Mouse (Mus musculus) right cerebral cortex, postnatal 36 days (tissue): ENCODE measurements around the gene Bag5.
A peak's percentile ranks its signal among the peaks of the same experiment; 100 is the strongest.
"Not testable (repeated sequence)": the region's sequence is repeated elsewhere in the genome, so short reads cannot be mapped to it uniquely, and the experiment has no call there.

Experiments used
- DNase-seq, 2 experiments: peaks; one replicate each; pipeline ENCODE4 v3.0.0; 2022; ENCODE audit warnings: low spot score in 2 of 2, mixed read lengths in 1 of 2

Gene Bag5

DNA sequence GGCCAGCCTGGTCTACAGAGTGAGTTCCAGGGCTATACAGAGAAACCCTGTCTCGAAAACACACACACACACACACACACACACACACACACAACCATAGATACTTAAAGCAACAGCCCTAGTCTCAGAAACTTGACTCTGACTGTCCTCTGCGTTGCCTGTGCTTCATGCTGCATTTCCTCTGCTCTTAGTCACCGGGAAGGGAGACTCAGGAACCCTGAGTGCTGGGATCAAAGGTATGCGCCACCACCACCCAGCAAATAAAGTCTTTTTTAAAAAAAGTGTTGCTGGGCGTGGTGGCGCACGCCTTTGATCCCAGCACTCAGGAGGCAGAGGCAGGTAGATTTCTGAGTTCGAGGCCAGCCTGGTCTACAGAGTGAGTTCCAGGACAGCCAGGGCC, 23.6 kb upstream of the Bag5 start:
- not testable (repeated sequence) for DNase-seq

DNA sequence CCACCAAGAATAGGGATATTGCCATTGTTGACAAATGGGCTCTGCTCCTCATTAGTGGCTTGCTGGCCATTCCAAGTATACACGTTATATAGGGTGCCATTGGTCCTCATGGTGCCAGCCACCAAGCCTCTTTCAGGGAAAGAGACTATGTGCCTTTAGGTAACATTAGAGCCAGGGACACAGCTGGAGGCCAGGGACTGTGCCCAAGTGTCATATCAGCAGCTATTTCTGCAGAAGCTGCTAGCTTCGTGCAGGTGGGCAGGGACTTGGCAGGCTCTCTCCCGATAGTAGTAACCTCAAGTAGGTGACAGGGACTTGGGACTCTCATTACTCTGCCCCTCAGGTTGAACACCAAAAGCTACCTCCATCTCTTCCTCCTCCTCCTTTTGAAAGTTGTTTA, 21.9 kb upstream of the Bag5 start:
- DNase-seq = no peak

DNA sequence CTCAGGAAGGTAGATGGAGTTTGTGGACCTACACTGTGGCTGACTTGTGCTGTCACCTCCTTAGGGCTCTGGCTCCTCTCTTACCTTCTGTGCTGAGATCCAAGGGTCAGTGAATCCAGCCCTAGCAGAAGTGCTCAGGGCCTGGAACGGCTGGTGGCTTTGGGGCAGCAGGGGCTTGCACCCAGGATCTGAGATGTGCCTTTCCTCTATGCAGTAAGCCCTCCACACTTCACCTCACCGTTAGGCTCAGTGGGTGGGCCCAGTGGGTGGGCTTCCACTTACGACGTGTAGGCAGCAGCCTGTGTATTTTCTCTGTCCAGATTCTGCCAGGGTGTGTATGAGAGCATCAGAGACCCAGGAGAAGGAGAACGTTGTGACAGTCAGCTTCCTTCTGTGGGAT, 19.9 kb upstream of the Bag5 start:
- no peak for DNase-seq

DNA sequence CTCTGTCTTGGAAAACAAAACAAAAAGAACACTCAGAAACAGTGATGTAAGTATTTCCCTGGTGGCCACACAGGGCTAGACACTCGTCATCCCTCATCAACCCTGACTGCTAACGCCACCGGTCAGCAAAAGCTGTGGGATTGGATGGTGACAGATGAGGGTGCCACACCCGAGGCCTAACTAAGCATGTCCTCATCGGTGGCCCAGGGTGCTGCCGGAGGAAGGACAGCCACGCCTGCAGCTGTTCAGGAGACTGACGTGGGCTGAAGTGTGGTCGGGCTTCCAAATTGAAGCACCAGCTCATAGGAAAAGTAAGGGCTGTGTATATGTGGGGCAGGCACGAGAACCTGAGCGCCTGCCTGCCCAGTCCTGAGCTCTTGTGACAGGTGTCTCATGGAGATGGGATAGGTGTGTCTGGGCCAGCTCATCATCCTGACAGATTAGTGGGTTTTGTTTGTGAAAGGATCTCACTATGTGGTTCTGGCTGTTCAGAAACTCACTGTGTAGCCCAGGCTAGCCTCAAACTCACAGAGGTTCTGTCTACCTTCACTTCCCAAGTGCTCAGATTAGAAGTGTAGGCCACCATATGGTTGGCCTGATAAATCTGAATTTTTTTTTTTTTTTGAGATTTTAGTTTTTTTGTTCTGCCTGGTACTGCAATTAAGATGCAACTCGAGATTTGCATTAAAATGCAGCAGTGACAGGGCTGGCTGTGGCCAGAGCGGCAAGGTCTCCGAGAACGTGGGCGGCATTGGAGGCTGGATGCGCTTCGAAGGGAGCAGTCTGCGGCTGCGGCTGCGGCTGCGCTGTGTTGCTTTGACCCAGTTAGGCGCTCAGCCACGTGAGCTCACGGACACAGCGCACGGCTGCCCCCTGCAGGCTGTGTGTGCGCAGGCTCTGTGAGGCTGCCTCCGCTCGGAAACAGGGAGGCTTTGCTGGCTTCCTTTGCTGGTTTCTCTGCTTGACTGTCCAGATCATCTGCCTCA, 19.1 kb upstream of the Bag5 start:
- peak; percentile 83 to 84 for DNase-seq

DNA sequence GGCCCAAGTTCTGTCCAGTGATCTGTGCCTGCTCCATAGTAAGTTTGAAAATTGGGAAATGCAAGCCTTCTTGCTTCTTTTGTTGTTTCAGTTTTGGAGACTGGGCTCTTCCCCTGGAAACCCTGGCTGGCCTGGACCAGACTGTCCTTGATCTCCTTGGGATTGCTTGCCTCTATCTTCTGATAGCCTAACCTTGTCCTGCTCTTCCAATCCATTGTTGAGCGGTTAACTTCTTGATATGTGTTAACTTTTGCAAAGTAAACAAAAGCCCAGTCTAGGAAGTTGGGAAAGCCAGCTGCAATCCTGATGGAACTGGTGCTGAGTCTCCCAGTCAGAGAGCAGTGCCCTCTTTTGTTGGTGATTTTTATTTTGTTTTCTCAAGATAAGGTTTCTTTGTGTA, 14.9 kb upstream of the Bag5 start:
- no peak for DNase-seq

DNA sequence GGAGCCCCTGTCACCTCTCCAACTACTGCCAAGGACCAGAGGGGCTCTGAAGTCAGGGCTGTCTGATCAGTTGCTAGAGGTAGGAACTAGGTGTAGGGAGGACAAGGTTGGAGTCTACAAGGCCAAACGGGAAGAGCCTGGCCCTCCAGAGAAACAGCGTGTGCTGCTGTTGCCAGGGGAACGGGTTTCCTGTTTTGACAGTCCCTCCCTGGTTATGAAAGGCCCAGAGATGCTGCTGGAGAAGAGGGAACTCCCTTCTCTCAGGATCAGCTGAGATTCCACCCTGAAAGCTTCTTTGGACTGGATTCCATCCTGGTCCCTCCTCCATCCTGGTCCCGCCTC, 13.0 kb upstream of the Bag5 start:
- DNase-seq = peak; percentile 47 to 59

DNA sequence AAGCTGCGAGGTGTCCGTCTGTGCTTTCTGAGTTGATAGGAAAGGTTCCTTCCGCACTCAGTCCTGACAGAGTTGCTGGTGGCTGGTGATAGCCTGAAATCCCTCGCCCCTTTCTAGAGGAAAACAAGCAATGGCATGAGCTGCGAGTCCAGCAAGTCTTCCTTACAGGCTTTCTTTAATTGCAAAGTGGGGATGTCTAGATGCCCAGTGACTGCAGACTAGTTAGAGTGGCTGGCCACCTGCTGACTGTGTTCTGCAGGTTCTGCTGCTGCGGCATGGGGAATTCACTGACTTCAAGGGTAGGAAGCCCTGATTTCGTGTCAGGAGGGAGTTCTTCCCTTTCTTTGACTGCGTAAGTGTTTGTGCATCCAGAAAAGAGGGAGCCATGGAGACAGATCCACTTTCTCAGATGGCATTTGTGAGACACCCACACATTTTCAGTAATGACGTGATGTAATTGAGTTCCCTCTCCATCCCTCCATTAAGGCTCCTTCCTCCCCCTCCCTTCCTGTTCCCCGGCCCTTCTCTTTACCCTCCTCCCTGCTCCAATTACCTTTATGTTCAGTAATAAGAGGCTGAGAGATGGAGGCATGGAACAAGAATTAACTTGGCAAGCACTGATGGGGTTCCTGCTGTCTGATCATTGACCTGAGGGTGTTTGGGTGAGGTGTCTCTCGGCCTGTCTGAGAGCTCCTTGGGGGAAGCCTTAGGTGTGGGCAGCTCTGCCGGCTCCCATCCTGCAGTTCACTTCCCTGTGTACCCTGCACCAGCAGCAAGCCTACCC, 12.5 kb upstream of the Bag5 start:
- peak in 1 of 2 experiments; percentile 64 for DNase-seq

DNA sequence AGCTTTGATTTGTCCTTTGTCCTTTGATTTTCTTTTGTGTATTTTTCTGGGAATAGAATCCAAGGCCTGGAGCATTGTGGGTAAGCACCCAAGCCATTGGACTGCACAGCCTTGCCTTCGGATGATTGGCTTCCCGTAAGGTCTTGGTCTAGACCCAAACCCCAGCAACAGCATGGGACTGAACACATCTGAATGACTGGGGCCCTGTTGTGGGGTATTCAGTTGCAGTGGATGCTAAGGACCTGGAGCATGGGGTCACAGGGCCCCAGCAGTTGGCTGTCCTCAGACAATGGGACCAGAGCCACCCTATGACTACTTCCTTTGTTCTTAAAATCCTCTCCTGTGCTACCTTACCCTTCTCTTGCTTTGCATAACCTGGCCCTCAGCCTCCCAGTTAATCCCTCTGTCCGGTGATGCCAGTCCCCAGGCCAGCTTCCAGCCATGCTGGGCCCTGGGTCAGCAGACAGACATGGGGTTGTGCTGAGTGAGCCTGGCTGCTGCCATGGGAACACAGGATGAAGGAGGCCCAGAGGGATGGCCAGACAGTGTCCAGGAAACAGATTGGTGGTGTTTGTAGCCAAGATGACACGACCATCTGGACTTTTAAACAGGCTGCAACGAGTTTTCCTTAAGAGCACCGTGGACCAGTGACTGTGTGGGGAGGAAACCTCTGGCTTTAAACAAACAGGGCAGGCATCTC, 11.7 kb upstream of the Bag5 start:
- DNase-seq = no peak

DNA sequence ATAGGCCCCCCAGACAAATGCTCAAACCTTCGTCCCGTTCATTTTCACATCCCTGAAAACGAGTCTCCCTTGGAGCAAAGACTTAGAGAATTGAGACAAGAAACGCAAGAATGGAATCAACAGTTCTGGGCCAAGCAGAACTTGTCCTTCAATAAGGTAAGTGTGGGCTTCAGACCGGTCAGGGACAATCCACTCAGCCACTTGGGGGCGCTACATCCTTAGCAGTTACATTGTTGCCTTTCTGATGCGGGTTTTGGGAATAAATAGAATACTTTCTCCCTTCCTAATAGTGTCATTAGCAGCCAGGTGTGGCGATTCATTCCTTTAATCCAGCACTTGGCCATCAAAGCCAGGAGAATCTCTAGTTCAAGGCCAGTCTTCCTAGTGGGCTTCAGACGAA, 9.6 kb upstream of the Bag5 start:
- DNase-seq = no peak

DNA sequence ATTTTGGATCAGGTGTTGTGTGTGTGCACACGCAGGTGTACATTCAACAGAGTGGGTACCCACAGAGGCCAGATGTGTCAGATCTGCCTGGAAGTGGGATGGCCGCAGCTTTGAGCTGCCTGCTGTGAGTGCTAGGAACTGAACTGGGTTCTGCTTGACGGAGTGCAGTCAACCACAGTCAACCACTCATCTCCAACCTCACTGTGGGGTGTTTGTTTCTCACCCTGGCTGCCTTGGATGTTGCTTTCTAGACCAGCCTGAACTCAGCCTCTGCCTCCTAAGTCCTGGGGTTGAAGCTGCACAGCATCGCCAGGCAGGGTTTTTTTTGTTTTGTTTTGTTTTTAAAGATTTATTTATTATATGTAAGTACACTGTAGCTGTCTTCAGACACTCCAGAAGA, 7.2 kb upstream of the Bag5 start:
- no peak for DNase-seq

DNA sequence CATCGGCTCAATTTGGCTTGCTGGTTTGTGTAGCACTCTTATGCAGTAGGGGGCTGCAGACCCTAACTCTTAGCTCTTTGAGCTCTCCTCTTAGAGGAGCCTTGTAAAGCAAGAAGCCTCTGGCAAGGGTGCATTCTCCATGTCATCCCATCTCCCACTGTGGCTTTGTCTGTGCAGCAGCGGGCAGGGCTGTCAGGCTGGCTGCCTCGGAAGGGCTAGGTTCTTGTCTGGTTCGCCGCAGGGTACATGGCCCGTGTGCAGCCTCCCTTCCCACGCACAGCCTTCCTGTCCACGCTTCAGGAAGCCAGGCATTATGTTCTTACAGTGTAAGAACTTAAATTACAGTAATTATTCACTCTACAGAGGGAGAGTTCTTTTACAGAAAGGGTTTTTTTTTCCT, 5.6 kb upstream of the Bag5 start:
- DNase-seq = no peak

DNA sequence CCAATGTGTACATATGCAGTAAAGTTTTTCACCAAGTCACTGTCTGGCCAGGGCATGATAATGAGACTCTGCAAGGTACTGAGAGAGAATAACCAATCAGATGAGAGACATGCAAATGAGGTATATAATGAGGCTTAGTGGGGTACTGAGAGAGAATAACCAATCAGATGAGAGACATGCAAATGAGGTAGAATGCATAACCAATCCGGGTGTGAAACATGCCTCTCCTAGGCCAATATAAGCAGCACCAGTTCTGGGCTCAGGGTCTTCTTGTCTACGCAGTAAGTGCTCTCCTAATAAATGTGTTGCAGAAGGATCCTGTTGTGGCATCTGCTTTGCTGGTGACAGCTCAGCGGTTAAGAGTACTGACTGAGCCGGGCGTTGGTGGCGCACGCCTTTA, 3.4 kb upstream of the Bag5 start:
- no peak for DNase-seq

DNA sequence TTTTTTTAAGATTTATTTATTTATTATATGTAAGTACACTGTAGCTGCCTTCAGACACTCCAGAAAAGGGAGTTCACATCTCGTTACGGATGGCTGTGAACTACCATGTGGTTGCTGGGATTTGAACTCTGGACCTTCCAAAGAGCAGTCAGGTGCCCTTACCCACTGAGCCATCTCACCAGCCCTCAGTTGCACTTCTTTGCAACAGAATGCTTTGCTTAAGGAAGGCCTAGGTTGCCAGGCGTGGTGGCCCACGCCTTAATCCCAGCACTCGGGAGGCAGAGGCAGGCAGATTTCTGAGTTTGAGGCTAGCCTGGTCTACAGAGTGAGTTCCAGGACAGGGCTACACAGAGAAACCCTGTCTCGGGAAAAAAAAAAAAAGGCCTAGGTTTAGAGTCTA, 823 bp upstream of the Bag5 start:
- not testable (repeated sequence) for DNase-seq

DNA sequence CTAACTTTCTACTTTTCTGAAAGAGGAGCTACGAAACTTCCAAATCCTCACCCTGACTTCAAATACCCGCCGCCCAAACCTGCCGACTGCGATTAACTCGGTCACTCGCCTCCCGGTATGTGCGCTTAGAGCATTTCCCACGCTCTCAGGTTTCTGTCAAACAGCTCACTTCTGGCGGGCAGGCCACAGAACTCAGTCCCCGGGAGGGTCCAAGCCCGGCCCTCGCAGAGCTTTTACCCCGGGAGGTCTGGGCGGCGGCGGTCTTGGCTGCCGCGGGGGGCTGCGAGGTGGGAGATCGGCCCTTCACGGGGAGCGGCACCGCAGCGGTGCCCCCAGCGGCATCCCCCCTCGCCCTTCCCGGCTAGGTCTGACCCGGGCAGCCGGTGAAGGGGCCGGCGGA, 581 bp downstream of the Bag5 start:
- no peak for DNase-seq

DNA sequence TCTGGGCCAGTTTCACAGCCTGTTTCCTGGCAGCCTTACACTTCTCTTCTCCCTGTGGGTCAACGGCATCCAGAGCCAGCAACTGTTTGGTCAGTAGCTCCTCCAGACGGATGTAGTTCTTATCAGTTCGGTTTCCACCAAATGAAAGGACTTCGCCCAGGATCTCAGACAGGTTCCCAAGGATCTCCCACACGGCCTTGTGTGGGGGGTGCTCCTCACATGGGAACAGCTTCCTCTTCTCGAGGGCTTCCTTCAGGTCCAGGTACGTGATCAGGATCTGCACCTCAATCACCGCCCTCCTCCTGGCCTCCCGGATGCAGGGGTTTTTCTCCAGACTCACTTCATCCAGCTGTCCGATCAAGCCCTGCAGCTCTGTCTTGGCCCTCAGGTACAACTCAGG, 3.0 kb downstream of the Bag5 start:
- DNase-seq = no peak

DNA sequence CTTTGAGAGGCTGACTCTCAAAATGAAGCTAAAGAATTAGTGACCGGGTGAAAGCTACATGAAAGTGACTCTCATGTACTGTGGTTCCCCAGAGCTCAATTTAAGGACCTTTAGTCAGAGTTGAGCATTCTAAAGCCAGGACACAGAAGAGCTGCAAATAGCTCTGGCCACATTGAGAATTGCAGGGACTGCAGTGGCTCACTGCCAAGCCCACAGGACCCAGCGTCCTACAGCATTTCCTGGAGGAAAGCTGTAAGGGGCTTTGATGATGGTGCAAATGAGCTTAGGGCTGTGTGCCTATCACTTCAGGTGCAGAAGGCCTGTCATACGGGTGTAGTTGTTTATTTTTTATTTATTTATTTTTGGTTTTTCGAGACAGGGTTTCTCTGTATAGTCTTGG, 4.9 kb downstream of the Bag5 start:
- DNase-seq = no peak

DNA sequence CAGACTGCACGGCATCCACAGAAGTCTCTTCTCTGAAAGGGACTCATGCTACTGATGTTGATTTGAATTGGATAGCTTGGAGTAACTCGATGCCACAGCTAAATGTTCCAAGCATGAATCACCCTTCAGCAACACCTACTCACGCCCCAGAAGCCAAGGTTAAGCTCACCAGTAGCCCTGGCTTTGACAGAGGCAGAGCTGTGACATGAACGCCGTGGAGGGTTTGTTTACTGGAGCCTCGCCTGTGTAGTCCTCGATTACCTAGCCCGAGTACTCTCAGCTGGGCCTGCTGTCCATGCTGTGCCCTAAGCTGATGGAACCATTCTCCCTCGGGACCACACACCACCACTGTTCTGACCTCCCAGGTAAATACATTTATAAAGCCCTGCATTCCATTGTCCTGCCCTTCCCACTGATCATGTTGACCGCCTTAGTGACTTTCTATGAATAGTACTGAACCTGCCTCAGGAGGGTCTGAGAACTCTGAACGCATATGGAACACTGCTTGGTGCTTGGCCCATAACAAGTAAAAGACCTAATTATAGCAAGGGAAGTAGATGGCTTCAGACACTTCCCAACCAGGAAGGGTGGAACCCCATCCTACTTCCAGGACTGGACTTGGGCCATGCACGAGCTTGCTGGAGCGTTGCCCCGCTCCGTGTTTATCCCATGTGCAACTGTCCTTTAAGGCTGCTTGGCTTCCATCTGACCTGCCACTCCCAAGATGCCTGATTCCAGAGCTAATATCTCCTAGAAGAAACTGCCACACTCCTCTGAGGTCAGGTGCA, 7.7 kb downstream of the Bag5 start:
- no peak for DNase-seq

DNA sequence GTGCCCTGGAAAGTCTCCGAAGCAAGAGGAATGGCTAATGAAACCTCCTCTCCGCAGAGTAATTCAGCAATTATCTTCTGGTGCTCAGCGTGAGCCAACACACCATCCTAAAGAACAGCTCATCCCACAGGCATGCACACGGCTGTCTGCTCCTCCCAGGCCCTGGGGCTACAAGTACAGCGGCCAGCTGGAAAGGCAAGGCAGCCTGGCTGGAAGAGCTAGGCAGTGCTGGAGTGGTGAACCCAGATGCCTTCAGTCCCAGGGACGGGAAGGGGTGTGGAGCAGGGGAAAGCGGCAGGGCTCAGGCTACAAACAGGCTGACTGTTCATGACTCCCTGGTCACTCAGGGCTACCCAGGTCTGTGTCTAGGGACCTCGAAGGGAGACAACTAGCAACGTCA, 8.4 kb downstream of the Bag5 start:
- no peak for DNase-seq

DNA sequence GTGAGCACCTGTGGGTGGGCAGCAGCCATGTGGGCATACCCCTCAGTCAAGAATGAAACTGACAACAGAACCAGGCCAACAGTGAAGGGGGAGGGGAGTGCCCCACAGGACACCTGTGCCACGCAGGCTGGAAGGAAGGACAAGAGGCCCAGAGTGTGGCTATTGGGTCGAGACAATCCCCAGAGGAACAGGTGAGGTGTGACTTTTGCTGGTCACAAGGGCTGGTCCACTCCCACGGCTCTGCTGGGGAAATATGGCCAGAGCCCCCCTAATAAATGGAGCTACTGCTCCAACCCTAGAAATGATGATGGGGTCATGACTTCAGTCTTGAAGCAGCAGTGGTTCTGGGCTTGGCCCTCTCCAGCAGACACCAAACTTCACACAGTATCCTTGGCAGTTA, 9.8 kb downstream of the Bag5 start:
- DNase-seq = no peak

DNA sequence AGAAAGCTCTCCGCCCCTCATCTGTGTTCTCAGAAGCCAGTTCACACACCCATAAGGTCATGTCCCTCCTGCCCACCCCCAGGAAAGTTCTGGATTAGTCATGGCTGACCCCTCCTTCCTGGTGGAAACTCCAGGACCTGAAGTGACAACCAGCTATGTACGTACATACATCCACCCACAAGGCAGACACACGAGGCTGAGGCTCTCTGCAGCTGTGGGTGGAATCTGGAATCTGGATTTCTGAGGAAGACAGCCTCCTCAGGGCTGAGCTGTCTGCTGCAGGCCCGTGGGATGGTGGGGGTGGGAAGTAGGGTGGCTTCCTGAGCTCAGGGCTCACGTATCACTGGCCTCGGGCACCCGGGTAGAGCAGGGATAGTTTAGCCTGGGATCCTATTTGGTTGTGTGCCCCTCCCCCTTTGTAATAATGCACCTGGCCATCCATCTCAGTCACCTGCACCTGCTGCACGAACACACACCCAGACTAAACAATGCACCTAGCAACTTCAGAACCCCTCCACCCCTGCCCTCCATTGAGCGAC, 12.1 kb downstream of the Bag5 start:
- peak in 1 of 2 experiments; percentile 78 for DNase-seq

DNA sequence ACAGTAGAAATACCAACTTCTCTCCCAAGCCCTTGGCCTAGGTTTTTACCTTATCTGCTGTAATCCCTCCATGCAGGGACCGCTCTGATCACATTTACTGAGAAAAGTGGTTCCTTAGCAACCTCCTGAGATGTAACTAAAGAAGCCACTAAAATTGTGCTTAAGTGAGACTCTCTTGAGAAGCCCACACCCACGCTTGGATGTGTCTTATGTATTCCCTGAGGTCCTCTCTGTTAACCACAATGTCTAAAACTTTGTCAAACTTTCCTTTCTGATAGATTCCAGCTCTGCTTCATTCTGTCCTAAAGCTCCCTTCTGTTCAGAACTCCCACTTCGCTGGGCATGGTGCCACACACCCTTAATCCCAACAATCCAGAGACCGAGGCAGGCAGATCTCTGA, 13.5 kb downstream of the Bag5 start:
- DNase-seq = peak in 1 of 2 experiments; percentile 75
